Mouse (Mus musculus) hindbrain, embryonic 14.5 days (tissue): ENCODE results near the gene Prpsap2. TPM values are rescaled to one million over a fixed set of nuclear protein-coding genes. Genes with fewer than 3 reads are reported as not detected.
"Not testable (repeated sequence)": the region's sequence is repeated elsewhere in the genome, so short reads cannot be mapped to it uniquely, and the experiment has no call there.

Source experiments
- ATAC-seq: fragments of 200-750 bp; cut with Nextera tagmentation; 2 replicates; pipeline ENCODE4 v1.8.0; 2017; ENCODE audit warnings: moderate number of reproducible peaks, mild to moderate bottlenecking, moderate TSS enrichment, moderate library complexity; ENCODE audit not compliant: low FRiP score
- DNase-seq: peaks from one replicate; pipeline ENCODE4 v3.0.0-alpha.2; 2015; ENCODE audit warnings: low spot score
- H3K27ac ChIP-seq: fragments of 300-500 bp; sonication (generic); 2 replicates; pipeline ENCODE4 v1.5.1; 2014; ENCODE audit warnings: mild to moderate bottlenecking, moderate library complexity
- H3K27me3 ChIP-seq: fragments of 300-500 bp; sonication (generic); 2 replicates; pipeline ENCODE4 v1.6.1; 2014; ENCODE audit warnings: mild to moderate bottlenecking, low read length, mixed read lengths; ENCODE audit not compliant: control insufficient read depth, insufficient read depth
- H3K36me3 ChIP-seq: fragments of 300-500 bp; sonication (generic); replicated peaks from 2 replicates; pipeline ENCODE4 v1.6.1; 2014; ENCODE audit not compliant: control insufficient read depth, insufficient read depth
- H3K4me1 ChIP-seq: fragments of 300-500 bp; sonication (generic); replicated peaks from 2 replicates; pipeline ENCODE4 v1.6.1; 2014; ENCODE audit warnings: antibody characterized with exemption, low read length, mixed read lengths; ENCODE audit not compliant: control insufficient read depth, insufficient read depth
- H3K4me2 ChIP-seq: fragments of 300-500 bp; sonication (generic); replicated peaks from 2 replicates; pipeline ENCODE4 v1.6.1; 2014; ENCODE audit warnings: mild to moderate bottlenecking, moderate library complexity
- H3K4me3 ChIP-seq: fragments of 300-500 bp; sonication (generic); replicated peaks from 2 replicates; pipeline ENCODE4 v1.5.1; 2014; ENCODE audit warnings: mild to moderate bottlenecking, low read length
- H3K9ac ChIP-seq: fragments of 300-500 bp; sonication (generic); 2 replicates; pipeline ENCODE4 v1.6.1; 2014
- H3K9me3 ChIP-seq: fragments of 300-500 bp; sonication (generic); 2 replicates; pipeline ENCODE4 v1.6.1; 2016; ENCODE audit warnings: low read length; ENCODE audit not compliant: control insufficient read depth
- WGBS: fragments of 180-500 bp; shearing (Covaris S2); extraction: QIAGEN DNeasy Blood & Tissue Kit; methylation state at CpG from one replicate; pipeline ENCODE4 v1.1.7; 2014; 5-methylcytosine and 5-hydroxymethylcytosine counted together
- polyA plus RNA-seq: library from polyadenylated mRNA; unstranded; fragments of >200 nt; fragmentation: Nextera tagmentation; extraction: Ambion mirVana; gene quantifications from 2 replicates; pipeline ENCODE4 v1.2.1, GENCODE M21; 2014

Gene Prpsap2
- 44.7 and 47.0 TPM in 2 replicates for polyA plus RNA-seq

GRCm38 (mm10) chr11:61761584-61762407 is at the start of gene Prpsap2:
Gene Prpsap2, minus strand, starts transcription at chr11:61762088.
- H3K27ac ChIP-seq, result peak within 1 kb of the TSS; percentile 83
- H3K4me1 ChIP-seq, result peaks cover 14% of the 10 kb centered on the region
- WGBS, result under 1% methylated on average over 51 of the region's 51 CpGs
- H3K9me3 ChIP-seq, result no peaks in the 10 kb centered on the region
- DNase-seq (peak; percentile 95), ATAC-seq (peak; percentile 93)
- peak within 1 kb of the TSS; percentile 66 for H3K9ac ChIP-seq
- H3K4me3 ChIP-seq, result peak within 1 kb of the TSS; percentile 51
- peaks cover 5% of the 10 kb centered on the region for H3K36me3 ChIP-seq
- no peaks in the 10 kb centered on the region for H3K27me3 ChIP-seq
- H3K4me2 ChIP-seq, result peak within 1 kb of the TSS; percentile 79

- Histone ChIP-seq H3K27me3 (no peaks in the 10 kb centered on the region), H3K9ac (no peak overlapping the region), H3K27ac (no peak overlapping the region), H3K4me1 (no peaks in the 10 kb centered on the region), H3K4me2 (no peak overlapping the region), H3K4me3 (no peak overlapping the region), H3K9me3 (no peaks in the 10 kb centered on the region), H3K36me3 (peaks cover 92% of the 10 kb centered on the region)
- no peak for DNase-seq
- no peak for ATAC-seq
- 22% methylated on average over 4 of the region's 4 CpGs for WGBS
Observed at GRCm38 (mm10) chr11:61809793-61810192, 47.9 kb upstream of the Prpsap2 start.

GRCm38 (mm10) chr11:61808551-61809117 is 46.7 kb upstream of the Prpsap2 start:
- ATAC-seq (no peak), DNase-seq (no peak)
- 97% methylated on average over 2 of the region's 2 CpGs for WGBS
- Histone ChIP-seq H3K4me1 (no peaks in the 10 kb centered on the region), H3K9me3 (no peaks in the 10 kb centered on the region), H3K27ac (no peak overlapping the region), H3K27me3 (no peaks in the 10 kb centered on the region), H3K9ac (no peak overlapping the region), H3K4me2 (no peak overlapping the region), H3K4me3 (no peak overlapping the region), H3K36me3 (peaks cover 84% of the 10 kb centered on the region)

- WGBS, result 94% methylated on average over 1 of the region's 1 CpGs
- ATAC-seq (no peak), DNase-seq (no peak)
- H3K9ac ChIP-seq, result no peak overlapping the region
- no peaks in the 10 kb centered on the region for H3K4me1 ChIP-seq
- no peak overlapping the region for H3K4me3 ChIP-seq
- H3K9me3 ChIP-seq, result no peaks in the 10 kb centered on the region
- H3K36me3 ChIP-seq, result peaks cover 87% of the 10 kb centered on the region
- no peak overlapping the region for H3K4me2 ChIP-seq
- H3K27ac ChIP-seq, result no peak overlapping the region
- H3K27me3 ChIP-seq, result no peaks in the 10 kb centered on the region
Observed at GRCm38 (mm10) chr11:61793441-61793840, 31.6 kb upstream of the Prpsap2 start.

GRCm38 (mm10) chr11:61788550-61788949 is 26.7 kb upstream of the Prpsap2 start:
- Histone ChIP-seq H3K4me2 (no peak overlapping the region), H3K27me3 (no peaks in the 10 kb centered on the region), H3K9ac (no peak overlapping the region), H3K36me3 (peaks cover 92% of the 10 kb centered on the region), H3K27ac (no peak overlapping the region), H3K9me3 (no peaks in the 10 kb centered on the region), H3K4me3 (no peak overlapping the region), H3K4me1 (no peaks in the 10 kb centered on the region)
- ATAC-seq (no peak), DNase-seq (no peak)
- 93% methylated on average over 1 of the region's 1 CpGs for WGBS

- H3K36me3 ChIP-seq, result peaks cover 78% of the 10 kb centered on the region
- 97% methylated on average over 3 of the region's 3 CpGs for WGBS
Observed at GRCm38 (mm10) chr11:61782526-61782925, 20.6 kb upstream of the Prpsap2 start.

GRCm38 (mm10) chr11:61774551-61775149 is 12.8 kb upstream of the Prpsap2 start:
- no peak for ATAC-seq
- H3K9ac ChIP-seq, result no peak overlapping the region
- no peaks in the 10 kb centered on the region for H3K4me1 ChIP-seq
- H3K27ac ChIP-seq, result no peak overlapping the region
- 89% methylated on average over 4 of the region's 4 CpGs for WGBS
- DNase-seq, result no peak
- H3K36me3 ChIP-seq, result peaks cover 57% of the 10 kb centered on the region
- H3K4me3 ChIP-seq, result no peak overlapping the region
- no peaks in the 10 kb centered on the region for H3K27me3 ChIP-seq
- H3K4me2 ChIP-seq, result no peak overlapping the region
- no peaks in the 10 kb centered on the region for H3K9me3 ChIP-seq

More at GRCm38 (mm10) chr11:61782526-61782925, 20.6 kb upstream of the Prpsap2 start:
- not testable (repeated sequence) for H3K27me3 ChIP-seq, H3K4me1 ChIP-seq, ATAC-seq, H3K4me2 ChIP-seq, H3K27ac ChIP-seq, H3K9me3 ChIP-seq, H3K4me3 ChIP-seq, H3K9ac ChIP-seq, DNase-seq

GRCm38 (mm10) chr11:61760518-61760917 is 1.4 kb downstream of the Prpsap2 start:
- Histone ChIP-seq H3K36me3 (peaks cover 18% of the 10 kb centered on the region), H3K4me1 (peaks cover 14% of the 10 kb centered on the region), H3K4me2 (peak overlapping the region; percentile 79), H3K9ac (0 out of 2 replicates have a peak overlapping the region, but pooled peaks have one; percentile 66), H3K9me3 (no peaks in the 10 kb centered on the region), H3K27ac (no peak overlapping the region), H3K4me3 (peak overlapping the region; percentile 51), H3K27me3 (no peaks in the 10 kb centered on the region)
- WGBS, result 75% methylated on average over 5 of the region's 5 CpGs
- no peak for ATAC-seq
- DNase-seq, result no peak

- no peak overlapping the region for H3K4me2 ChIP-seq
- no peaks in the 10 kb centered on the region for H3K27me3 ChIP-seq
- H3K4me3 ChIP-seq, result no peak overlapping the region
- ATAC-seq, result no peak
- H3K9me3 ChIP-seq, result no peaks in the 10 kb centered on the region
- H3K4me1 ChIP-seq, result peaks cover 14% of the 10 kb centered on the region
- no peak overlapping the region for H3K9ac ChIP-seq
- H3K36me3 ChIP-seq, result peaks cover 50% of the 10 kb centered on the region
- WGBS, result 94% methylated on average over 2 of the region's 2 CpGs
- DNase-seq, result no peak
- H3K27ac ChIP-seq, result no peak overlapping the region
Observed at GRCm38 (mm10) chr11:61757151-61757550, 4.7 kb downstream of the Prpsap2 start.
